Mouse (Mus musculus) embryonic stem cell, embryonic (primary cell): ENCODE measurements around the gene Gpd1.

Source experiments
- CTCF ChIA-PET, 4 experiments: fragments of 300-600 bp in 2 of 4; fragments of 350-600 bp in 2 of 4; sonication (Branson Sonifier 250); formaldehyde crosslinking; loops; one replicate each; lab custom pipeline; 2022; ENCODE audit warnings: inconsistent platforms in 2 of 4; lab: Charles Lee
- POLR2A ChIA-PET, 4 experiments: fragments of 300-600 bp in 2 of 4; fragments of 350-600 bp in 2 of 4; sonication (Branson Sonifier 250); formaldehyde crosslinking; loops; one replicate each; lab custom pipeline; 2022; ENCODE audit warnings: antibody characterized with exemption in 4 of 4, inconsistent platforms in 1 of 4; lab: Charles Lee

Gene Gpd1

GRCm38 (mm10) chr15:99735631-99736030, 18.3 kb downstream of the Gpd1 start:
- ChIA-PET POLR2A (interaction anchor here in 3 of 4 experiments (0.5 to 3.4 kb wide), 6 partner anchors 10 to 1044 kb away, joined by 3 to 15 read pairs (median 4); partner anchors contain the start of gene Cox14 (in 1 of the 3)), CTCF (interaction anchor here in 3 of 4 experiments (0.6 to 3.7 kb wide), 8 partner anchors 10 to 319 kb away, joined by 3 to 22 read pairs (median 4); partner anchors contain the start of gene Cox14 (in 2 of the 3))

- CTCF ChIA-PET = interaction anchor here in 2 of 4 experiments (1.1 to 3.7 kb wide), 3 partner anchors 12 to 140 kb away, joined by 3 to 22 read pairs (median 4); partner anchors contain the start of gene Cox14 (in 1 of the 2)
- POLR2A ChIA-PET = interaction anchor here in 3 of 4 experiments (0.6 to 6.3 kb wide), 7 partner anchors 11 to 185 kb away, joined by 3 to 22 read pairs (median 6); partner anchors contain the start of gene Cox14 (in 2 of the 3)
Observed at GRCm38 (mm10) chr15:99736675-99737074, 19.4 kb downstream of the Gpd1 start.

GRCm38 (mm10) chr15:99740229-99740628, 22.9 kb downstream of the Gpd1 start:
- CTCF ChIA-PET = no interaction called here
- POLR2A ChIA-PET = interaction anchor here in 2 of 4 experiments (0.7 to 6.3 kb wide), 6 partner anchors 9 to 32 kb away, joined by 3 to 22 read pairs (median 4); partner anchors contain the start of gene Cox14 (in 2 of the 2)

GRCm38 (mm10) chr15:99754204-99754603, 36.9 kb downstream of the Gpd1 start:
- POLR2A ChIA-PET = interaction anchor here in 2 of 4 experiments (0.8 to 7.0 kb wide), 4 partner anchors 13 to 17 kb away, joined by 3 to 43 read pairs (median 4); no protein-coding TSS in a partner anchor
- CTCF ChIA-PET = interaction anchor here in 2 of 4 experiments (1.2 to 1.5 kb wide), 2 partner anchors 29 kb away, joined by 3 read pairs; partner anchors contain the start of gene Cox14 (in 1 of the 2)

GRCm38 (mm10) chr15:99767467-99767866, 50.2 kb downstream of the Gpd1 start:
- CTCF ChIA-PET = interaction anchor here in 3 of 4 experiments (0.6 to 2.3 kb wide), 4 partner anchors 11 to 136 kb away, joined by 3 to 9 read pairs (median 4); partner anchors contain the start of gene Cox14 (in 1 of the 3)
- POLR2A ChIA-PET = interaction anchor here in 2 of 4 experiments (0.6 to 7.0 kb wide), 12 partner anchors 9 to 368 kb away, joined by 3 to 43 read pairs (median 4); partner anchors contain the start of gene Cox14 (in 1 of the 2)

- CTCF ChIA-PET = interaction anchor here in 2 of 4 experiments (0.5 to 1.5 kb wide), 3 partner anchors 9 to 602 kb away, joined by 3 to 4 read pairs (median 4); no protein-coding TSS in a partner anchor
Observed at GRCm38 (mm10) chr15:99768761-99769160, 51.4 kb downstream of the Gpd1 start.

GRCm38 (mm10) chr15:99771004-99771500, 53.7 kb downstream of the Gpd1 start:
- ChIA-PET CTCF (interaction anchor here in 3 of 4 experiments (0.6 to 2.5 kb wide), 5 partner anchors 45 to 1107 kb away, joined by 3 to 9 read pairs (median 5); partner anchors contain the start of gene Cox14 (in 1 of the 3)), POLR2A (interaction anchor here (0.6 to 7.0 kb wide), 40 partner anchors 8 to 175 kb away, joined by 3 to 43 read pairs (median 4); partner anchors contain the start of genes Cox14 (in 2 of the 4), Gm17349 (in 1 of the 4), Gpd1 (in 1 of the 4) and Lima1 (in 1 of the 4))

More at GRCm38 (mm10) chr15:99768761-99769160, 51.4 kb downstream of the Gpd1 start:
- POLR2A ChIA-PET = interaction anchor here in 2 of 4 experiments (0.6 to 7.0 kb wide), 8 partner anchors 10 to 357 kb away, joined by 3 to 43 read pairs (median 6); partner anchors contain the start of genes Cox14 (in 1 of the 2) and Lima1 (in 1 of the 2)

- CTCF ChIA-PET = interaction anchor here in 3 of 4 experiments (0.6 to 2.5 kb wide), 6 partner anchors 46 to 1108 kb away, joined by 3 to 9 read pairs (median 4); partner anchors contain the start of gene Cox14 (in 1 of the 3)
- POLR2A ChIA-PET = interaction anchor here (0.5 to 3.4 kb wide), 39 partner anchors 8 to 680 kb away, joined by 3 to 19 read pairs (median 4); partner anchors contain the start of genes Cox14 (in 2 of the 4), Gm17349 (in 1 of the 4), Gpd1 (in 1 of the 4) and Lima1 (in 1 of the 4)
Observed at GRCm38 (mm10) chr15:99771601-99772276, 54.4 kb downstream of the Gpd1 start.

- CTCF ChIA-PET = interaction anchor here in 3 of 4 experiments (0.6 to 2.5 kb wide), 5 partner anchors 47 to 275 kb away, joined by 3 to 9 read pairs (median 3); partner anchors contain the start of gene Cox14 (in 2 of the 3)
- POLR2A ChIA-PET = interaction anchor here in 3 of 4 experiments (0.5 to 3.4 kb wide), 31 partner anchors 8 to 680 kb away, joined by 3 to 19 read pairs (median 5); partner anchors contain the start of genes Cox14 (in 2 of the 3), Gm17349 (in 1 of the 3), Gpd1 (in 1 of the 3) and Lima1 (in 1 of the 3)
Observed at GRCm38 (mm10) chr15:99772277-99772880, 55.1 kb downstream of the Gpd1 start.

GRCm38 (mm10) chr15:99772881-99772924, 55.4 kb downstream of the Gpd1 start, which contains the start of gene Cers5:
TSS of gene Cers5 (minus strand) at chr15:99772885.
- POLR2A ChIA-PET = interaction anchor here in 1 of 4 experiments (0.6 kb wide), 1 partner anchor 19 kb away, joined by 4 read pairs; no protein-coding TSS in a partner anchor
- CTCF ChIA-PET = interaction anchor here in 1 of 4 experiments (1.3 kb wide), 1 partner anchor 47 kb away, joined by 3 read pairs; the partner anchor contains the start of gene Cox14

- POLR2A ChIA-PET = interaction anchor here in 1 of 4 experiments (0.6 to 1.0 kb wide), 3 partner anchors 13 to 49 kb away, joined by 3 to 4 read pairs (median 3); no protein-coding TSS in a partner anchor
- CTCF ChIA-PET = interaction anchor here in 2 of 4 experiments (1.3 to 1.5 kb wide), 2 partner anchors 47 to 94 kb away, joined by 3 read pairs; partner anchors contain the start of gene Cox14 (in 1 of the 2)
Observed at GRCm38 (mm10) chr15:99772925-99773324, 55.6 kb downstream of the Gpd1 start.
